Mouse (Mus musculus): ENCODE data around the gene Mcm2. TPM values are rescaled to one million over a fixed set of nuclear protein-coding genes. Genes with fewer than 3 reads are reported as not detected.

Gene Mcm2
- polyA plus RNA-seq, 1 experiment from 2014 or later: 107 TPM

DNA sequence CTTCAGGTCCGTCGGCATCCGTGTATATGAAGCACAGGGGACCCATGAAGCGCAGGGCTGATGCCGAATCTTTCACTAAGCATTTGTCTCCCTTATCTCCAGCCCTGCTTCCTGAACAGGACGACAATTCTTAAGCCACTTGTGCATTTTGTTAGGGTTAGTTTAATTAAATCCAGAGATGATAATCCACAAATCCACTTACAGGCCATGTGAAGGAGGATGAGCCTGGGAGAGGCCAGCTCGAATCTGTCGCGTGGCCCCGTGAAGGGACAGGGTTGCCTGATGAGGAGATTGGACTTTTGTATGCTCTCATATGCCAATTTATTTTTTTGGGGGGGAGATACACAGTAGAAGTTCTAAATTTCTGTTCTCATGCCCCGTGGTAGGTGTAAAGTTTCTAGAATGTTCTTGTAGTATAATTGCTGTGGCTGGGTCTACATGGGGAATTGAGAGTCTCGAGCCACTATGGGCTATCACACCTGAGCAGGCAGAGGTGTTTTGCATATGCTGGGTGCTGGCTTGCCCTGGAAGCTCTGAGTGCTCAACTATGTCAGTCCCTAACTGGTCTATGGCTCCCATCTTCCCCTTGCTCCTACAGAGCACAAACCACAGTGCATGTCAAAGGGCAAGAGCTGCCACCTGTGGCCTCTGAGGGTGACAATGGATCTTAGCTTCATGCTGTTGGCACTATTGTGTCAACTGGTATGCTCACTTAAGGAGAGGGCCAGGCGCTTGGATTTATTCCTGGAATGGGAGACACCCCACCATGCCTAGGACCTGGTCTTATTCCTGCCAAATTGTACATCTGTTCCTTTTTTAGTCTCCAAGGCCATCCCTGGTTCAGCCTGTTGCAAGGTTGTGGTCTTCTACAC is 38.0 kb upstream of the Mcm2 start:
- no peaks in the 10 kb centered on the region; the same call in 1 of the 2 replicates for H3K27me3 ChIP-seq (replicated peaks)
- H3K4me1 ChIP-seq (replicated peaks): peaks cover 15% of the 10 kb centered on the region
- H3K4me2 ChIP-seq (replicated peaks): no peak overlapping the region
- WGBS: 63% methylated on average over 13 of the region's 13 CpGs
- no peak overlapping the region for H3K27ac ChIP-seq
- H3K36me3 ChIP-seq: no peaks in the 10 kb centered on the region
- no peak overlapping the region for H3K4me3 ChIP-seq (replicated peaks)
- no peak for ATAC-seq
- H3K9ac ChIP-seq: no peak overlapping the region
- no peaks in the 10 kb centered on the region for H3K9me3 ChIP-seq

GRCm38 (mm10) chr6:88935735-88936276 is 37.2 kb upstream of the Mcm2 start:
- no peak for ATAC-seq
- Histone ChIP-seq H3K4me1 (replicated peaks) (peaks cover 15% of the 10 kb centered on the region), H3K9me3 (no peaks in the 10 kb centered on the region), H3K9ac (no peak overlapping the region), H3K36me3 (no peaks in the 10 kb centered on the region), H3K4me2 (replicated peaks) (no peak overlapping the region), H3K27ac (no peak overlapping the region), H3K4me3 (replicated peaks) (no peak overlapping the region), H3K27me3 (replicated peaks) (no peaks in the 10 kb centered on the region; the same call in 1 of the 2 replicates)
- 20% methylated on average over 4 of the region's 4 CpGs for WGBS

DNA sequence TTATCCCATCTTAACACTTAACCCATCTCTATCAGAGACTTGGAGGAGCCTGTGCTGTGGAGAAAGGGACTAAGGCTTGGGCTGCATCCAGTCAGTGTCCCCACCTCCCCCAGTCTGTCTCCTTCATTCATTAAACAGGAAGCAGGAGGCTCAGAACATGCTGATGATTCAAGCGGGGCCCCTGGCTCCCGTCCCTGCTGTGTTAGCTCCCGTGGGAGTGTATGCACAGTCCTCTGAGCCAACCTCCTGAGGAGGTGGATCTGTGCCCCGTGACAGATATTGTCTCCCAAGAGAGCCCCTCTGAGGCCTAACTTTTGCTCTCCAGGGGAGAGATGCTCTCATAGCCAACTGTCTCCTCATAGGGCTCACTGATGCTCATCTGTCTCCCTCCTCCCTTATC is 36.2 kb upstream of the Mcm2 start:
- Histone ChIP-seq H3K9me3 (no peaks in the 10 kb centered on the region), H3K27me3 (replicated peaks) (no peaks in the 10 kb centered on the region; the same call in 1 of the 2 replicates), H3K27ac (no peak overlapping the region), H3K36me3 (no peaks in the 10 kb centered on the region), H3K4me2 (replicated peaks) (no peak overlapping the region), H3K4me3 (replicated peaks) (no peak overlapping the region), H3K9ac (no peak overlapping the region), H3K4me1 (replicated peaks) (peaks cover 18% of the 10 kb centered on the region)
- 19% methylated on average over 4 of the region's 4 CpGs for WGBS
- peak; percentile 24; the same call in 1 of the 2 replicates for ATAC-seq

GRCm38 (mm10) chr6:88934132-88934531 is 35.6 kb upstream of the Mcm2 start:
- no peak overlapping the region for H3K4me2 ChIP-seq (replicated peaks)
- H3K4me3 ChIP-seq (replicated peaks): no peak overlapping the region
- no peak overlapping the region for H3K9ac ChIP-seq
- no peak overlapping the region for H3K27ac ChIP-seq
- no peaks in the 10 kb centered on the region for H3K9me3 ChIP-seq
- no peak for ATAC-seq
- WGBS: 80% methylated on average over 4 of the region's 4 CpGs
- no peaks in the 10 kb centered on the region; the same call in 1 of the 2 replicates for H3K27me3 ChIP-seq (replicated peaks)
- no peaks in the 10 kb centered on the region for H3K36me3 ChIP-seq
- H3K4me1 ChIP-seq (replicated peaks): peaks cover 20% of the 10 kb centered on the region

- Histone ChIP-seq H3K9ac (no peak overlapping the region), H3K27me3 (replicated peaks) (no peaks in the 10 kb centered on the region; the same call in 1 of the 2 replicates), H3K4me3 (replicated peaks) (no peak overlapping the region), H3K36me3 (no peaks in the 10 kb centered on the region), H3K4me1 (replicated peaks) (peaks cover 28% of the 10 kb centered on the region), H3K9me3 (no peaks in the 10 kb centered on the region), H3K4me2 (replicated peaks) (no peak overlapping the region), H3K27ac (no peak overlapping the region)
- WGBS: 66% methylated on average over 2 of the region's 2 CpGs
- ATAC-seq: no peak
These were observed 32.9 kb upstream of the Mcm2 start for GRCm38 (mm10) chr6:88931449-88931848.

DNA sequence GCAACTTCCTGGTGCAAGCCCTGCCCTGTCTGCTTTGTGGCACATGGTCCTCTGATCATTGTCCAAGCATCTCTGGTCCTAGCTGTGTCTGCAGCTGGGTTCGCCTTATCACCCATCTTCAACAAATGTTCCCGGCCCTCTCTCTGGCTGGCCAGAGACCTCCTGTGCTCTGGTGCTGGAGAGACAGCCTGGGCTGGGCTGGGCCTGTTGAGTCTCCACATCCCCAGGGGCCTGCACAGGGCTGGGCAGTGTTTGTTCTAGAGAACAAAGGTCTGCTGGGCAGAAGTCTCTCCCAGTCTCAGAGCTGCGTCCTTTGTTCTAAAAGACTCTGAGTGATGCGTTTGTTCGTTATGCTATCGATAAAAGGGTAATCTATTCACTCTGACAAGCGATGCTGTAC is 31.5 kb upstream of the Mcm2 start:
- H3K27me3 ChIP-seq (replicated peaks): no peaks in the 10 kb centered on the region; the same call in 1 of the 2 replicates
- WGBS: 59% methylated on average over 7 of the region's 7 CpGs
- ATAC-seq: no peak
- H3K4me3 ChIP-seq (replicated peaks): no peak overlapping the region
- peaks cover 36% of the 10 kb centered on the region for H3K4me1 ChIP-seq (replicated peaks)
- no peak overlapping the region for H3K4me2 ChIP-seq (replicated peaks)
- no peak overlapping the region for H3K27ac ChIP-seq
- no peak overlapping the region for H3K9ac ChIP-seq
- H3K9me3 ChIP-seq: no peaks in the 10 kb centered on the region
- no peaks in the 10 kb centered on the region for H3K36me3 ChIP-seq

GRCm38 (mm10) chr6:88929451-88929850 is 30.9 kb upstream of the Mcm2 start:
- H3K9ac ChIP-seq: no peak overlapping the region
- H3K36me3 ChIP-seq: no peaks in the 10 kb centered on the region
- no peaks in the 10 kb centered on the region; the same call in 1 of the 2 replicates for H3K27me3 ChIP-seq (replicated peaks)
- peaks cover 36% of the 10 kb centered on the region for H3K4me1 ChIP-seq (replicated peaks)
- no peak for ATAC-seq
- no peak overlapping the region for H3K4me2 ChIP-seq (replicated peaks)
- no peak overlapping the region for H3K27ac ChIP-seq
- 61% methylated on average over 6 of the region's 6 CpGs for WGBS
- no peak overlapping the region for H3K4me3 ChIP-seq (replicated peaks)
- no peaks in the 10 kb centered on the region for H3K9me3 ChIP-seq

- WGBS: 70% methylated on average over 5 of the region's 5 CpGs
These were observed 30.0 kb upstream of the Mcm2 start for GRCm38 (mm10) chr6:88928576-88928975.

GRCm38 (mm10) chr6:88928026-88928425 is 29.4 kb upstream of the Mcm2 start:
- H3K27me3 ChIP-seq (replicated peaks): no peaks in the 10 kb centered on the region; the same call in 1 of the 2 replicates
- no peak overlapping the region for H3K27ac ChIP-seq
- H3K36me3 ChIP-seq: no peaks in the 10 kb centered on the region
- no peak overlapping the region for H3K4me3 ChIP-seq (replicated peaks)
- H3K4me2 ChIP-seq (replicated peaks): no peak overlapping the region
- no peak for ATAC-seq
- no peaks in the 10 kb centered on the region for H3K9me3 ChIP-seq
- H3K4me1 ChIP-seq (replicated peaks): peaks cover 33% of the 10 kb centered on the region
- WGBS: 74% methylated on average over 1 of the region's 1 CpGs
- H3K9ac ChIP-seq: no peak overlapping the region

More at GRCm38 (mm10) chr6:88928576-88928975, 30.0 kb upstream of the Mcm2 start:
- Histone ChIP-seq H3K27me3 (replicated peaks) (no peaks in the 10 kb centered on the region; the same call in 1 of the 2 replicates), H3K4me3 (replicated peaks) (no peak overlapping the region), H3K9ac (no peak overlapping the region), H3K9me3 (no peaks in the 10 kb centered on the region), H3K4me1 (replicated peaks) (peaks cover 33% of the 10 kb centered on the region), H3K36me3 (no peaks in the 10 kb centered on the region), H3K4me2 (replicated peaks) (no peak overlapping the region), H3K27ac (no peak overlapping the region)
- no peak for ATAC-seq

- Histone ChIP-seq H3K4me3 (replicated peaks) (no peak overlapping the region), H3K36me3 (no peaks in the 10 kb centered on the region), H3K27ac (no peak overlapping the region), H3K9ac (no peak overlapping the region), H3K4me2 (replicated peaks) (no peak overlapping the region), H3K9me3 (no peaks in the 10 kb centered on the region), H3K4me1 (replicated peaks) (peaks cover 33% of the 10 kb centered on the region), H3K27me3 (replicated peaks) (no peaks in the 10 kb centered on the region)
- peak; percentile 8; the same call in 1 of the 2 replicates for ATAC-seq
- WGBS: 17% methylated on average over 2 of the region's 2 CpGs
These were observed 29.0 kb upstream of the Mcm2 start for GRCm38 (mm10) chr6:88927595-88927994.

DNA sequence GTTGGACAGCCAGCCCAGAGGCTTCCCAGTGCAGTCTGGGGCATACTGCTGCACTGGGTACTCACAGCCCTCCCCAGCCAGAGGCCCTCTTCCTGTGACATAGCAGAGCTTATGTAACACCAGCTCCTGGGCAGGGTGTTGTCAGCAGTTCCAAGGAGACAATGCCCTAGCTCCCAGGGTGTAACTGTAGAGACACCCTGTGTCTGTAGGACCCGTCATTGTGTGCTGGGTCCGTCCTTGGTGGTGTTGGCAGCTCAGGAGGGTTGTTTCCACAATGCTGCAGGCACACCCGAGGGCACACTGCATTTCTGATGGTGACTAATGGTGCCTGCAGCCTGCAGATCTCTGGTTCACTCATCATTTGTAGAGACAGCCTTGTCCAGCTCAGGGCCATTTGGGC is 28.3 kb upstream of the Mcm2 start:
- no peak overlapping the region for H3K27ac ChIP-seq
- no peak overlapping the region for H3K4me2 ChIP-seq (replicated peaks)
- H3K9ac ChIP-seq: no peak overlapping the region
- no peaks in the 10 kb centered on the region for H3K36me3 ChIP-seq
- WGBS: 60% methylated on average over 3 of the region's 3 CpGs
- 0 out of 2 replicates have a peak, but pooled peaks have one; percentile 14 for ATAC-seq
- H3K27me3 ChIP-seq (replicated peaks): no peaks in the 10 kb centered on the region
- H3K4me1 ChIP-seq (replicated peaks): peaks cover 33% of the 10 kb centered on the region
- no peaks in the 10 kb centered on the region for H3K9me3 ChIP-seq
- no peak overlapping the region for H3K4me3 ChIP-seq (replicated peaks)

DNA sequence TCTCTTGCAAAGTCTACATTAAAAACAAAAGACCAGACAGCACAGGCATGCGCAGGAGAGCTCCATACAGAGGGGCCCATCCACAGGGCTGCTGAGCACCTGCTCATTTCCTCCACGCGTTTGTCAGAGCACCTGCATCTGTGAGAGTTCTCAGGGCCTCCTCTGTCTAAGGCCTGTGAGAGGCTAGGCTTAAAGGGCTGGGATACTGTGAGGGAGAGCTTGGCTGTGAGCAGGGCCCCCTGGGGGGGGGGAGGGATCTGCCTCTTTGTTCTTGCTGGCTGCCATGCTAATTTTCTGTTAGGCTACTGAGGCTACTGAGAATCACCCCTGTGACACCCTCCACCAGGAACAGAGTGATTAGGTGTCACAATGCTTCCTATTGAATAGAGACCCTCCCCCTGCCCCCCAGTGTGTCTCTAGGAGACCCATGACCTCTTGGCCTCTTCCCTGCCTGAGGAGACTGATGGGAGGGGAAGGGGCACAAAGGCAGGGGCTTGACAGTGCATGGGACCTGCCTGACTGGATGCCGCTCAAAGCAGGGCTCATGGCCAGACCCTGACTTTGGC is 27.1 kb upstream of the Mcm2 start:
- Histone ChIP-seq H3K4me1 (replicated peaks) (peaks cover 33% of the 10 kb centered on the region), H3K36me3 (no peaks in the 10 kb centered on the region), H3K4me2 (replicated peaks) (no peak overlapping the region), H3K27ac (0 out of 2 replicates have a peak overlapping the region, but pooled peaks have one; percentile 27), H3K4me3 (replicated peaks) (no peak overlapping the region), H3K9me3 (no peaks in the 10 kb centered on the region), H3K9ac (no peak overlapping the region), H3K27me3 (replicated peaks) (no peaks in the 10 kb centered on the region)
- peak; percentile 61 for ATAC-seq
- WGBS: 29% methylated on average over 4 of the region's 4 CpGs
